16 mouse cellular contexts compared by ENCODE assay signal in the genomic region with DNA sequence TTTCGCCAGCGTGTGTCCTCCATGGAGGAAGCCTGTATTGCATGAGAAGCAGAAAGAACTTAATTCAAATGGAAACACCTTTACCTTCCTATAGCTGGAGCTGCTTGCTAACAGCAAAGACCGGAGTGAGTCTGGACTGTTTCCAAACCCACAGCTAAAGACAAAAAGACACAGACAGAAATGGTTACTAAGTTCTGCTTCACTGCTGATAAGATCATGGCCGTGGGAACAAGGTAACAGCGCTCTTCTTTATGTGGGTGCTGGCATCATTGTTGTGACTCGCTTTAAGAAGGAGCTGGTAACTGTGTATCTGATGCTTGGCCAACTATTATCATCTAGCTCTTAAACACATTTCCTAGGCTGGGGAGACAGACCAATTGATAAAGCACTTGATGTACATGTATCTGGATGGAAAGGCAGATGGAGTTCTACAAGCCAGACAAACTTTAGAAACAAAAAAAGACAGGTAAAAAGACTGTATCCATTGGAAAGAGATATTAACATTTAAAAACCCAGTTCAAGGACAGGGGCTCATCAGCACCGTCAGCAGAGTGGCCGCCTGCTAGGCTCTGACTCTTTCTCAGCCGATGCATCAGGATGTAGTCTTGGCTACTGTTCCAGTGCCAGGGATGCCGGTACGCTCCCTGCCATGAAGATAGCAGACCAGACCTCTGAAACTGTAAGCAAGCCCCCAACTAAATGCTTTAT. TPM values are rescaled to one million over a fixed set of nuclear protein-coding genes. Genes with fewer than 3 reads are reported as not detected.
A peak's percentile ranks its signal among the peaks of the same experiment; 100 is the strongest.
DNase-seq lines count a peak whose midpoint lies in the region; ATAC-seq and TF ChIP-seq lines count a peak whose summit lies in the region.
"Had no signal": no experiment of that assay in that cellular context is flagged by ENCODE, and none has a peak within 500 bp of the region (broad histone marks: within the 10 kb centered on the region; RNA-seq: fewer than 3 reads in every experiment).

No protein-coding gene starts in this region.

- no peaks in the 10 kb centered on the region for H3K27me3 ChIP-seq in spleen, adult 2 months (ENCODE audit: control insufficient read depth, insufficient read depth, low read length)
- H3K27me3 ChIP-seq in forebrain, postnatal 0 days (ENCODE audit: insufficient read depth, low read length), result no peaks in the 10 kb centered on the region
- H3K27me3 ChIP-seq: hindbrain, embryonic 12.5 days had no signal

- no peaks in the 10 kb centered on the region for H3K36me3 ChIP-seq in spleen, adult 2 months (ENCODE audit: control insufficient read depth, insufficient read depth, low read length)
- H3K36me3 ChIP-seq in forebrain, postnatal 0 days (ENCODE audit: insufficient read depth), result no peaks in the 10 kb centered on the region
- H3K36me3 ChIP-seq: embryonic facial prominence, embryonic 10.5 days; hindbrain, embryonic 12.5 days; limb, embryonic 10.5 days had no signal

- no peak overlapping the region for H3K4me3 ChIP-seq in spleen, adult 2 months (ENCODE audit: extremely low read depth, insufficient read depth, insufficient read length)
- no peak overlapping the region for H3K4me3 ChIP-seq in forebrain, postnatal 0 days (ENCODE audit: low read depth, low read length)
- H3K4me3 ChIP-seq: embryonic facial prominence, embryonic 10.5 days; gastrocnemius, adult 2 months; hindbrain, embryonic 12.5 days; limb, embryonic 10.5 days had no signal

- peaks cover 26% of the 10 kb centered on the region for H3K4me1 ChIP-seq in spleen, adult 2 months (ENCODE audit: control insufficient read depth, insufficient read depth, insufficient read length)
- H3K4me1 ChIP-seq in forebrain, postnatal 0 days (ENCODE audit: insufficient read depth), result no peaks in the 10 kb centered on the region; the same call in 1 of the 2 replicates

- H3K9ac ChIP-seq in forebrain, postnatal 0 days, result no peak overlapping the region
- H3K9ac ChIP-seq: hindbrain, embryonic 12.5 days had no signal

- H3K4me2 ChIP-seq in forebrain, postnatal 0 days (ENCODE audit: low read depth), result no peak overlapping the region
- H3K4me2 ChIP-seq: hindbrain, embryonic 12.5 days had no signal

- no peak for ATAC-seq in forebrain, postnatal 0 days

- 54% methylated on average over 11 of the region's 11 CpGs for WGBS in spleen, adult 2 months
- WGBS in forebrain, postnatal 0 days, result 84% methylated on average over 11 of the region's 11 CpGs

- no peaks in the 10 kb centered on the region for H3K9me3 ChIP-seq in forebrain, postnatal 0 days (ENCODE audit: low read length)
- H3K9me3 ChIP-seq: embryonic facial prominence, embryonic 10.5 days; hindbrain, embryonic 12.5 days; limb, embryonic 10.5 days had no signal

- DNase-seq in adrenal gland, adult 2 months, result peak; percentile 14
- DNase-seq in adrenal gland, adult 18-20 months (ENCODE audit: low spot score in 2 of 2), result no peak
- DNase-seq in spleen, adult 2 months (ENCODE audit: low read depth in 1 of 2, low spot score in 2 of 2), result no peak
- no peak for DNase-seq in spleen, postnatal 14 days (ENCODE audit: low spot score in 2 of 2)
- DNase-seq in fat pad, adult 2 months (ENCODE audit: extremely low read depth, low read depth, low spot score), result peak; percentile 83
- DNase-seq in naive thymus-derived CD4-positive, alpha-beta T cell, adult 2 months (ENCODE audit: low read depth), result peak; percentile 87
- no peak for DNase-seq in embryo, embryonic 9.5 days (ENCODE audit: extremely low spot score)
- DNase-seq in forebrain, postnatal 0 days, result no peak
- DNase-seq: cerebellum, adult 18-20 months; gastrocnemius, adult 2 months; layer of hippocampus, adult 9-11 months; right cerebral cortex, postnatal 14 days had no signal

- no peak for TF ChIP-seq CTCF in spleen, adult 2 months (IDR thresholded peaks at IDR 0.05; ENCODE audit: extremely low read depth, insufficient read depth, insufficient read length, insufficient replicate concordance)
- no peak for TF ChIP-seq CTCF in forebrain, postnatal 0 days (IDR thresholded peaks at IDR 0.05; ENCODE audit: low read depth)

- peak overlapping the region; percentile 72 for H3K27ac ChIP-seq in spleen, adult 2 months (ENCODE audit: insufficient read depth, low read length)
- H3K27ac ChIP-seq in forebrain, postnatal 0 days (ENCODE audit: low read depth, low read length), result no peak overlapping the region
- H3K27ac ChIP-seq: embryonic facial prominence, embryonic 10.5 days; gastrocnemius, adult 2 months; hindbrain, embryonic 12.5 days; limb, embryonic 10.5 days; stomach, postnatal 0 days had no signal

- TF ChIP-seq POLR2A in spleen, adult 2 months (IDR thresholded peaks at IDR 0.05; ENCODE audit: low read depth, low read length), result no peak

RNA-seq across cellular contexts. Expression of a gene that starts 6.4 kb away (rescaled TPM):
- 10 to 100 TPM; 35.9 to 56.1 TPM for total RNA-seq in adrenal gland, adult 2 months (2021)
- polyA plus RNA-seq in adrenal gland, adult 2 months (2012; rRNA removed), result 1.2 and 2.4 TPM in 2 replicates
- total RNA-seq in adrenal gland, adult 18-20 months (2021), result 10 to 100 TPM; 52.3 to 53.1 TPM
- polyA plus RNA-seq in spleen, adult 2 months (2012; rRNA removed), result 3.7 and 3.9 TPM in 2 replicates
- total RNA-seq in forebrain, postnatal 0 days (2014; rRNA removed), result 49.7 and 50.2 TPM in 2 replicates
- 73.9 and 98.9 TPM in 2 replicates for polyA plus RNA-seq in forebrain, postnatal 0 days (2015; fragmentation: Nextera tagmentation; extraction: Ambion mirVana)

Comparison
In these comparisons a context has a peak if more than half of its experiments do, and no peak if none do; other contexts are left out.
1. DNase-seq: peak in adrenal gland, adult 2 months (single experiment), fat pad, adult 2 months (single experiment) and naive thymus-derived CD4-positive, alpha-beta T cell, adult 2 months (single experiment); none in adrenal gland, adult 18-20 months (0 of 2), spleen, adult 2 months (0 of 2), spleen, postnatal 14 days (0 of 2), embryo, embryonic 9.5 days (single experiment) and forebrain, postnatal 0 days (single experiment).